Mouse (Mus musculus): ENCODE results near the gene Olfr199. TPM values are rescaled to one million over a fixed set of nuclear protein-coding genes. Genes with fewer than 3 reads are reported as not detected.
"Not testable (repeated sequence)": the region's sequence is repeated elsewhere in the genome, so short reads cannot be mapped to it uniquely, and the experiment has no call there.

Gene Olfr199
- not detected for total RNA-seq (2021)

- DNase-seq: not testable (repeated sequence)
Observed at GRCm38 (mm10) chr16:59219667-59220066, at the start of gene Olfr199. Gene Olfr199, minus strand, starts transcription at chr16:59219767.

DNA sequence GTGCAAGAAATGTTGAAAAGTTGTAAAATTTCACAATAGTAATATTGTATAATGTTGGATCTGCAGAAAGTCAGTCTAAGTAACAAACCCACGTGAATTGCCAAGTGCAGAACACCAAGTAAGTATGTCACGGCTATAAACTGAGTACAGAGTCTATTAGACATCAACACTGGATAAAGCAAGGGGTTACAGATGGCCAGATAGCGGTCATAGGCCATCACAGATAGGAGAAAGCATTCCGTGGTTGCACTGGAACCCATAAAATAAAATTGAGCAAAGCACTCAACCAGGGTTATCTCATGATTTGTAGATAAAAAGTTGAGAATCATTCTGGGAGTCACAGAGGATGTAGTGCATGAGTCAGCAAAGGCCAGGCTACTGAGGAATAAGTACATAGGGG lies 49.5 kb upstream of the Olfr199 start:
- not testable (repeated sequence) for DNase-seq

GRCm38 (mm10) chr16:59249684-59250083 lies 30.1 kb upstream of the Olfr199 start:
- DNase-seq: no peak

DNA sequence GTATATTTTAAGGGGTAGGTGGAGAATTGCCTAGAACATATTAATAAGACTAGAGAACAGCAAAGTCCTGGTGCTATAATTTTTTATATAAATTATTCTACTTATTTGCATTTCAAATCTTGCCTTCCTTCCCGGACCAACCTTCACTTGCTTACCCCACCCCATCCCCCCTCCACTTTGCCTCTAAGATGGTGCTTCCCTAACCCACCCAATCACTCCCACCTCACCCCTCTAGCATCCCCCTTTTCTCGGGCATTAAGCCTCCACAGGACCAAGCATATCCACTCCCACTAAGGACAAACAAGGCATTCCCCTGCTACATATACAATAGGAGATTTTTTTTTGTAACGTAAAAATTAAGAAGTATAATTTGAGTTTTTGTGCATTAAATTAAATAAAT lies 1.7 kb downstream of the Olfr199 start:
- DNase-seq: not testable (repeated sequence)

GRCm38 (mm10) chr16:59203433-59203832 lies 16.1 kb downstream of the Olfr199 start, which contains the start of gene Olfr198:
Gene Olfr198, minus strand, starts transcription at chr16:59203533.
- DNase-seq: not testable (repeated sequence)

- no peak for DNase-seq
Observed at GRCm38 (mm10) chr16:59170354-59170753, 49.2 kb downstream of the Olfr199 start, which contains the start of gene Olfr196. Gene Olfr196, minus strand, starts transcription at chr16:59170454.

Other genes with a start within 250 kb of the Olfr199 start
- not detected for gene Olfr183, start 224.4 kb downstream of the Olfr199 start, total RNA-seq (2021)
- gene Olfr186, start 189.5 kb downstream of the Olfr199 start, total RNA-seq (2021): not detected
- gene Olfr187, start 180.0 kb downstream of the Olfr199 start, total RNA-seq (2021): not detected
- not detected for gene Olfr190, start 141.8 kb downstream of the Olfr199 start, total RNA-seq (2021)
- not detected for gene Olfr191, start 129.9 kb downstream of the Olfr199 start, total RNA-seq (2021)
- gene Olfr193, start 107.9 kb downstream of the Olfr199 start, total RNA-seq (2021): not detected
- gene Olfr194, start 98.7 kb downstream of the Olfr199 start, total RNA-seq (2021): not detected
- not detected for gene Olfr195, start 72.7 kb downstream of the Olfr199 start, total RNA-seq (2021)
- not detected for gene Olfr196, start 49.3 kb downstream of the Olfr199 start, total RNA-seq (2021)
- not detected for gene Olfr198, start 16.2 kb downstream of the Olfr199 start, total RNA-seq (2021)
- not detected for gene Olfr201, start 52.9 kb upstream of the Olfr199 start, total RNA-seq (2021)
- not detected for gene Olfr202, start 67.0 kb upstream of the Olfr199 start, total RNA-seq (2021)
- not detected for gene Olfr203, start 79.1 kb upstream of the Olfr199 start, total RNA-seq (2021)
- not detected for gene Olfr204, start 98.5 kb upstream of the Olfr199 start, total RNA-seq (2021)
- gene Olfr205, start 111.4 kb upstream of the Olfr199 start, total RNA-seq (2021): not detected
- not detected for gene Olfr206, start 129.5 kb upstream of the Olfr199 start, total RNA-seq (2021)
- not detected for gene Olfr209, start 144.2 kb upstream of the Olfr199 start, total RNA-seq (2021)
- gene Gabrr3, start 187.6 kb upstream of the Olfr199 start, total RNA-seq (2021): not detected